Mouse (Mus musculus) midbrain, embryonic 14.5 days (tissue): ENCODE results near the gene Gm21970. TPM values are rescaled to one million over a fixed set of nuclear protein-coding genes. Genes with fewer than 3 reads are reported as not detected.

ENCODE experiments used
- ATAC-seq: fragments of 200-750 bp; cut with Nextera tagmentation; 2 replicates; pipeline ENCODE4 v1.8.0; 2017; ENCODE audit warnings: moderate number of reproducible peaks, moderate library complexity; ENCODE audit not compliant: low FRiP score, low TSS enrichment
- DNase-seq: peaks from one replicate; pipeline ENCODE4 v3.0.0-alpha.2; 2015
- H3K27ac ChIP-seq: fragments of 300-500 bp; sonication (generic); replicated peaks from 2 replicates; pipeline ENCODE4 v1.5.1; 2014; ENCODE audit warnings: mild to moderate bottlenecking, low read depth, low read length, moderate library complexity
- H3K27me3 ChIP-seq: fragments of 300-500 bp; sonication (generic); 2 replicates; pipeline ENCODE4 v1.6.1; 2014; ENCODE audit warnings: low read length, control low read depth, mixed read lengths; ENCODE audit not compliant: control insufficient read depth, insufficient read depth
- H3K36me3 ChIP-seq: fragments of 300-500 bp; sonication (generic); 2 replicates; pipeline ENCODE4 v1.6.1; 2014; ENCODE audit warnings: low read length, control low read depth; ENCODE audit not compliant: control insufficient read depth, insufficient read depth
- H3K4me1 ChIP-seq: fragments of 300-500 bp; sonication (generic); 2 replicates; pipeline ENCODE4 v1.6.1; 2014; ENCODE audit warnings: mild to moderate bottlenecking, antibody characterized with exemption, low read length, control low read depth; ENCODE audit not compliant: control insufficient read depth, insufficient read depth
- H3K4me2 ChIP-seq: fragments of 300-500 bp; sonication (generic); 2 replicates; pipeline ENCODE4 v1.6.1; 2014; ENCODE audit warnings: mild to moderate bottlenecking, low read length, moderate library complexity
- H3K4me3 ChIP-seq: fragments of 300-500 bp; sonication (generic); replicated peaks from 2 replicates; pipeline ENCODE4 v1.5.1; 2014; ENCODE audit warnings: low read depth, low read length
- H3K9ac ChIP-seq: fragments of 300-500 bp; sonication (generic); replicated peaks from 2 replicates; pipeline ENCODE4 v1.6.1; 2014; ENCODE audit warnings: mild to moderate bottlenecking, low read length, moderate library complexity
- H3K9me3 ChIP-seq: fragments of 300-500 bp; sonication (generic); 2 replicates; pipeline ENCODE4 v1.6.1; 2016; ENCODE audit warnings: low read length, control low read depth, mixed read lengths; ENCODE audit not compliant: control insufficient read depth
- WGBS: fragments of 180-500 bp; shearing (Covaris S2); extraction: QIAGEN DNeasy Blood & Tissue Kit; methylation state at CpG from one replicate; pipeline ENCODE4 v1.1.7; 2014; 5-methylcytosine and 5-hydroxymethylcytosine counted together
- polyA plus RNA-seq: library from polyadenylated mRNA; unstranded; fragments of >200 nt; fragmentation: Nextera tagmentation; extraction: Ambion mirVana; gene quantifications from 2 replicates; pipeline ENCODE4 v1.2.1, GENCODE M21; 2014

The Gm21970 gene
- polyA plus RNA-seq, 1 experiment from 2014 or later, result not detected

DNA sequence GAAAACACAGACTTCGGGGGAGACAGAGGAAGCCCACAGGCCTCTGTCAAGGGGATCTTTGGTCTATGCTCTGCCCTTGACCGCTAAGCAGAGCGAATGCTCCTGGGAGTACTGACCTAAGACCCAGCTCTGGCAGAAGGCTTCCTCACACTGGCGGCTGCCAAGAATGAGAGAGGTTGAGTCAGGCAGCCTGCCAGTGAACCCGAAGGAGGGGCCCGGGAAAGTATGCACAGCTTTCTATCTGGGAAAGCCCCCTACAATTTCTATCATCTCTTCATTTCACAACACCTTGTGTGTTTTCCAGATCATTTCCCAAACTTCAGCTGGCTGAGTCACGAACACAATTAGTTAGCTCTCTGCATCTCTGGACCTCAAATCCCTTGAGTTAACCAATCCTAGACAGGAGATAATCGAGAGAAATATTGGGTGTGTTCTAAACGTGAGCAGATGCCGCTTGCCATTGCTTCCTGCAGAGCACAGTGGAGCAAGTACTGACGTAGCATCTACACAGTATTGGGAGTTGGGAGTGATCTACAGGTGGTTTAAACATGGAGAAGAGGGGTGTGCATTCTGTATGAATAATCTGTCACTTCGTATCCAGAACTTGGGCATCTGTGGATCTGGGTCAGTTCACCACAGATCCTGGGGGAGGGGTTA lies 28.8 kb upstream of the Gm21970 start:
- H3K27ac ChIP-seq, result no peak overlapping the region
- H3K36me3 ChIP-seq, result no peaks in the 10 kb centered on the region
- no peak overlapping the region for H3K9ac ChIP-seq
- 72% methylated on average over 12 of the region's 12 CpGs for WGBS
- DNase-seq (no peak), ATAC-seq (no peak)
- H3K4me3 ChIP-seq, result no peak overlapping the region
- H3K9me3 ChIP-seq, result no peaks in the 10 kb centered on the region
- H3K4me2 ChIP-seq, result no peak overlapping the region
- no peaks in the 10 kb centered on the region for H3K4me1 ChIP-seq
- no peaks in the 10 kb centered on the region for H3K27me3 ChIP-seq

DNA sequence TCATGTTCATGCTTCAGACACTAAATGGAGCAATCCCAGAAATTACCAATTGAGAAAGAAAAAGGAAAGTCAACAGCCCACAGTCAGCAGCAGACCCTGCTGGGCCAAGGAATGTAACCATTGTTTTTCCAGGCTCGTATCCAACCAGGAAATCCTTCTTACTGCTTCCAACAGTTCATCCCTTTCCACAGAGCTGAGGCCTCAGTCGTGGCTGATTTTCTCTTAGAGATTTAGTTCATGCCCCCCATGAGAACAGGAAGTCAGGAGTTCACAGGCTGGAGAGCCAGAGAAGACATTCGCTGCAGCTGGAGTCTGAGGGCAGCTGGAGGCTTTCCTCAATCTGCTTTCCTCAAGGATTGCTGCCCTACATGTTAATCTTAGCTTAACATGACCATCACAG lies 28.0 kb upstream of the Gm21970 start:
- Histone ChIP-seq H3K27ac (no peak overlapping the region), H3K27me3 (no peaks in the 10 kb centered on the region), H3K9me3 (no peaks in the 10 kb centered on the region), H3K9ac (no peak overlapping the region), H3K4me2 (no peak overlapping the region), H3K4me1 (no peaks in the 10 kb centered on the region), H3K4me3 (no peak overlapping the region), H3K36me3 (no peaks in the 10 kb centered on the region)
- ATAC-seq (no peak), DNase-seq (peak; percentile 31)
- WGBS, result 32% methylated on average over 3 of the region's 3 CpGs

DNA sequence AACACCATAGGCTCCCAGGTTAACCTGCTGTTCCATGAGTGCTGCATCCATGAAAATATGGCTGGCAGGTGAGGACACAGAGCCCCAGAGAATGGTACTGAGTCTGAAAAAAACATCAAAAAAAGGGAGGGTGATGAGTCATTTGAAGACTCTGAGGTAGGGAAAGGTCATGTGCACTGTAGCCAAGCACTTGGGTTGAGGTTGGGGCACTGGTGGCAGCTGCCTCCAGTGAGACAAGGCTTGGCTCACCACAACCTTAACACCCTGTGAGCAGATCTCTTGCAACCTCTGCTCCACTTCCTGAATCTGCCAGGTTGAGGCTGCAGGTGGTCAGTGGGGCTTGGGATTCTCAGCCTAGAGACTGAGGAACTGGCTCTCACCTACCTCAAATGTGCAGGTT lies 25.0 kb upstream of the Gm21970 start:
- ATAC-seq, result no peak

DNA sequence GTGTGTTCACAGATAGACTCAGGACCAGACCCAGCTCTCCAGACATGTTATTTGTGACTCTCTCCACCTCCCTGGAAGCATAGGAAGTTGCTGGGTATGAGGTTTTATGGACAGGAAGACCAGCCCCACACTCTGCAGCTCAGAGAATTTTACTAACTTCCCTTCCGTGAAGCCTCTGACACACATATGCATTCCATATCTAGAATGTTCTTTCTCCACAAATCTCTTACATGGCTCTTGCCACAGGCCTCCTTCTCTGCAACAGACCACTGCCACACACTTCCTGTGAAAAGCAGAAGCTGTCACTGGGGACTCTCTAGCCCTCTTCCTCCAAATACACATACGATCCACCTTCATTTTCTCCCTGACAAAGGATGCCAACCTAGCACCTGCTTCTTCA lies 24.5 kb upstream of the Gm21970 start:
- H3K4me3 ChIP-seq, result no peak overlapping the region
- 0 out of 2 replicates have a peak, but pooled peaks cover under 1% of the 10 kb centered on the region for H3K4me1 ChIP-seq
- WGBS, result 90% methylated on average over 2 of the region's 2 CpGs
- H3K9ac ChIP-seq, result no peak overlapping the region
- DNase-seq (no peak), ATAC-seq (no peak)
- H3K27me3 ChIP-seq, result no peaks in the 10 kb centered on the region
- no peaks in the 10 kb centered on the region for H3K9me3 ChIP-seq
- H3K4me2 ChIP-seq, result no peak overlapping the region
- H3K27ac ChIP-seq, result no peak overlapping the region
- no peaks in the 10 kb centered on the region for H3K36me3 ChIP-seq

More for the DNA sequence above, 25.0 kb upstream of the Gm21970 start:
- no peaks in the 10 kb centered on the region for H3K27me3 ChIP-seq
- no peak overlapping the region for H3K4me3 ChIP-seq
- H3K36me3 ChIP-seq, result no peaks in the 10 kb centered on the region
- no peaks in the 10 kb centered on the region for H3K4me1 ChIP-seq
- no peak overlapping the region for H3K9ac ChIP-seq
- H3K4me2 ChIP-seq, result no peak overlapping the region
- DNase-seq, result no peak
- H3K27ac ChIP-seq, result no peak overlapping the region
- H3K9me3 ChIP-seq, result no peaks in the 10 kb centered on the region

DNA sequence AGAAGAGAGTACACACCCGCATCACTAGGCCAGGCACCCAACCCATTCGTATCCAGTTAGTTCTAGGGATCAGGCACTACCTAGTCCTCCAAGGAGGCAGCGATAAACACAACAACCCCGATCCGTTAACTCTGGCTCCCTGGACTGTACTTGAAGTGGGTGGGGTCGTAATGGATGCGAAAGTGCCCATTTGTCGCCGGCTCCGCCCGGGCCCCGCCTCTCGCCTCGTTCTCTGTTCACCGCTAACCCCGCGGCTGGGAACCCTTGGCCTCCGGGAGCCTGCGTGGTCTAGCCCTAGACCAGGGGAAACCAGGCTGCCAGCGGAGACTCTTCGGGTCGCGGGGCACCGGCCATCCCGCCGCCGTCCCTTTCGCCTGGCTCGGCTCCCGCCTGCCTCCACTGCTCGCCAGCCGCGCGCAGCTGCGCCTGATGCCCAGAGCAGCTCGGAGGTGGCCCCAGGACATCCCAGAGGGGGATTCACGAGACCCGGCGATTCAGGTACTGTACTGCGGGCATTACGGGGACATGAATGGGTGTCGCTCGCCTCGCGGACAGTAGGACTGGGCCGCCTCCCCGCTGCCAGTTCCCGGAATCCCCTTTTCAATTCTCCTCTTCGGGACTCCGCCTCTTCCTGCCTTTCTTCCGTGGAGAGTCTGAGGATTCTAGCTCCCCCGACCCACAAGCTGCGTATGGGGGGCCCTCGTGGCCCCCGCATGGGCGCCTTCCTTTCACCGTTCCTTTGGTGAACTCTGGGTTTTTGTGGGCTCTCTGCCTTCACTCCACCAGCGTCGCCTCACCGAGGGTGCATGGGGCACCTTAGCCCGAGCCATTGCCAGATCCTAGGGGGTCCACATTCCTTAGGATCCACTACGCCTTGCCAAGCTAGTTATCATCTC lies 18.7 kb upstream of the Gm21970 start, which contains the start of gene Ifnar2:
Ifnar2 (plus strand) TSS at position 207 of the 896 bp plus-strand sequence.
- Histone ChIP-seq H3K27ac (peak within 1 kb of the TSS; percentile 95), H3K9ac (peak within 1 kb of the TSS; percentile 95), H3K9me3 (no peaks in the 10 kb centered on the region), H3K4me1 (0 out of 2 replicates have a peak, but pooled peaks cover 9% of the 10 kb centered on the region), H3K4me2 (peak within 1 kb of the TSS; percentile 69), H3K27me3 (no peaks in the 10 kb centered on the region), H3K36me3 (0 out of 2 replicates have a peak, but pooled peaks cover 2% of the 10 kb centered on the region), H3K4me3 (peak within 1 kb of the TSS; percentile 88)
- WGBS, result under 1% methylated on average over 62 of the region's 62 CpGs
- DNase-seq (peak; percentile 88), ATAC-seq (peak; percentile 91)

GRCm38 (mm10) chr16:91373473-91374252 lies 17.9 kb upstream of the Gm21970 start:
- Histone ChIP-seq H3K4me2 (peak overlapping the region; percentile 69), H3K9ac (peak overlapping the region; percentile 95), H3K36me3 (0 out of 2 replicates have a peak, but pooled peaks cover 2% of the 10 kb centered on the region), H3K27ac (peak overlapping the region; percentile 95), H3K4me3 (peak overlapping the region; percentile 88), H3K9me3 (no peaks in the 10 kb centered on the region), H3K27me3 (no peaks in the 10 kb centered on the region), H3K4me1 (0 out of 2 replicates have a peak, but pooled peaks cover 9% of the 10 kb centered on the region)
- WGBS, result 45% methylated on average over 13 of the region's 13 CpGs
- DNase-seq, result no peak
- peak; percentile 2; the same call in 1 of the 2 replicates for ATAC-seq

DNA sequence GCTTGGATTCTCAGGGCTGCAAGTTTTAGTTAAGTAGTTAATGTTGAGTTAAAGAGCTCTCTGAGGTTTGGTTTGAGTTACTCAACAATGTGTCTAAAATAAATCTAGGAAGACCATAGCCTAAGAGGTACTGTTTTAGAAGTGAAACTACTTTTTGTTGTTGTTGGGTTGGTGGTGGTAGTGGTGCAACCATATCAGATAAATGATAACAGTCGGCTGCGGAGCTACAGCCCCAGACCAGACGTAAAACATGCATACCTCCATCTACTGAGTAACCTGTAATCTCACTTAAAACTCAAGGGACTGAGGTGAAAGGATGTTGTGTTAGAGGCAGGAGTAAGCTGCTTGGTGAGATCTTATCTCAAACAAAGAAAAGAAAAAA lies 17.3 kb upstream of the Gm21970 start:
- Histone ChIP-seq H3K36me3 (0 out of 2 replicates have a peak, but pooled peaks cover 2% of the 10 kb centered on the region), H3K4me3 (no peak overlapping the region), H3K9me3 (no peaks in the 10 kb centered on the region), H3K4me1 (0 out of 2 replicates have a peak, but pooled peaks cover 9% of the 10 kb centered on the region), H3K4me2 (no peak overlapping the region), H3K9ac (no peak overlapping the region), H3K27ac (no peak overlapping the region), H3K27me3 (no peaks in the 10 kb centered on the region)
- no peak for ATAC-seq
- DNase-seq, result no peak
- WGBS, result 93% methylated on average over 3 of the region's 3 CpGs

GRCm38 (mm10) chr16:91376701-91377100 lies 14.8 kb upstream of the Gm21970 start:
- 93% methylated on average over 10 of the region's 10 CpGs for WGBS
- no peaks in the 10 kb centered on the region for H3K9me3 ChIP-seq
- 0 out of 2 replicates have a peak, but pooled peaks cover 2% of the 10 kb centered on the region for H3K36me3 ChIP-seq
- H3K4me3 ChIP-seq, result no peak overlapping the region
- no peak overlapping the region for H3K27ac ChIP-seq
- 0 out of 2 replicates have a peak, but pooled peaks cover 9% of the 10 kb centered on the region for H3K4me1 ChIP-seq
- DNase-seq (no peak), ATAC-seq (no peak)
- no peak overlapping the region for H3K9ac ChIP-seq
- no peak overlapping the region for H3K4me2 ChIP-seq
- H3K27me3 ChIP-seq, result no peaks in the 10 kb centered on the region
